Mouse (Mus musculus) CH12.LX (cell line): ENCODE data around the gene Ercc4. TPM values are rescaled to one million over a fixed set of nuclear protein-coding genes. Genes with fewer than 3 reads are reported as not detected.

Experiments
- DNase-seq: peaks from one replicate; pipeline ENCODE4 v3.0.0-alpha.2; 2013; ENCODE audit errors: extremely low read depth
- H3K27ac ChIP-seq: 2 replicates; pipeline ENCODE4 v1.5.1; 2012; ENCODE audit warnings: low read depth, mild to moderate bottlenecking, control low read depth, moderate library complexity; ENCODE audit not compliant: insufficient read depth
- H3K27me3 ChIP-seq: replicated peaks from 2 replicates; pipeline ENCODE3; 2012; ENCODE audit warnings: inconsistent platforms
- H3K36me3 ChIP-seq, 2 experiments: replicated peaks in 1 of 2; 2 replicates each; pipeline versions ENCODE3 to v1.6.1; 2012; ENCODE audit warnings: inconsistent platforms in 1 of 2, low read length in 1 of 2, mild to moderate bottlenecking in 1 of 2, mixed read lengths in 1 of 2, moderate library complexity in 1 of 2; ENCODE audit not compliant: control insufficient read depth in 1 of 2, insufficient read depth in 1 of 2
- H3K4me1 ChIP-seq, 2 experiments: 2 replicates each; pipeline ENCODE4 v1.6.1; 2012; ENCODE audit warnings: inconsistent platforms in 1 of 2, moderate library complexity in 1 of 2; ENCODE audit not compliant: insufficient read depth in 2 of 2, control insufficient read depth in 1 of 2
- H3K4me2 ChIP-seq: 2 replicates; pipeline ENCODE4 v1.6.1; 2012; ENCODE audit warnings: low read depth, mild to moderate bottlenecking, control low read depth; ENCODE audit not compliant: poor library complexity, insufficient read depth, severe bottlenecking
- H3K4me3 ChIP-seq, 3 experiments: fragments of 150-350 bp in 1 of 3; sonication (generic) in 1 of 3; replicated peaks in 1 of 3; 2 replicates each; pipeline versions ENCODE3 to v1.5.1; 2011 to 2012; ENCODE audit warnings: low read depth in 2 of 3, low read length in 2 of 3, mild to moderate bottlenecking in 2 of 3, moderate library complexity in 2 of 3, control low read depth in 1 of 3, improper control_type of control experiment in 1 of 3, inconsistent platforms in 1 of 3, mixed read lengths in 1 of 3; ENCODE audit not compliant: poor library complexity in 1 of 3
- H3K79me2 ChIP-seq: replicated peaks from 2 replicates; pipeline ENCODE4 v1.6.1; 2012; ENCODE audit warnings: mild to moderate bottlenecking, moderate library complexity; ENCODE audit not compliant: control insufficient read depth, poor library complexity, insufficient read depth, severe bottlenecking; ENCODE audit errors: extremely low read depth
- H3K9ac ChIP-seq: 2 replicates; pipeline ENCODE4 v1.6.1; 2012; ENCODE audit warnings: low read depth, mild to moderate bottlenecking, control low read depth, moderate library complexity; ENCODE audit not compliant: insufficient read depth
- H3K9me3 ChIP-seq: replicated peaks from 2 replicates; pipeline ENCODE3; 2012; ENCODE audit warnings: low read length, inconsistent platforms, mixed read lengths
- BHLHE40 ChIP-seq: IDR thresholded peaks from 2 replicates; pipeline ENCODE4 v1.6.1; 2011; ENCODE audit warnings: mild to moderate bottlenecking, low read depth, low read length, improper control_type of control experiment
- CHD1 ChIP-seq: IDR thresholded peaks from 2 replicates; pipeline ENCODE4 v1.6.1; 2012; ENCODE audit warnings: low read depth, low read length, improper control_type of control experiment, inconsistent platforms
- CHD2 ChIP-seq: IDR thresholded peaks from 2 replicates; pipeline ENCODE4 v1.6.1; 2011; ENCODE audit warnings: low read length, improper control_type of control experiment
- CTCF ChIP-seq, 2 experiments: IDR thresholded peaks in 1 of 2; conservative IDR thresholded peaks in 1 of 2; 2 replicates each; pipeline ENCODE4 v1.5.1; 2011 to 2012; ENCODE audit warnings: low read depth in 2 of 2, low read length in 2 of 2, improper control_type of control experiment in 1 of 2, inconsistent platforms in 1 of 2, mild to moderate bottlenecking in 1 of 2, moderate library complexity in 1 of 2
- E2F4 ChIP-seq: IDR thresholded peaks from 2 replicates; pipeline ENCODE4 v1.6.1; 2011; ENCODE audit warnings: low read depth, low read length, improper control_type of control experiment; ENCODE audit not compliant: insufficient replicate concordance
- GABPA ChIP-seq: IDR thresholded peaks from 2 replicates; pipeline ENCODE4 v1.6.1; 2012; ENCODE audit warnings: low read depth, low read length, improper control_type of control experiment, inconsistent platforms; ENCODE audit not compliant: insufficient replicate concordance
- IRF4 ChIP-seq: IDR thresholded peaks from 2 replicates; pipeline ENCODE4 v1.6.1; 2014; ENCODE audit warnings: low read depth, mild to moderate bottlenecking, inconsistent platforms, low read length, improper control_type of control experiment
- MXI1 ChIP-seq: IDR thresholded peaks from 2 replicates; pipeline ENCODE4 v1.6.1; 2011; ENCODE audit warnings: mild to moderate bottlenecking, low read depth, low read length, improper control_type of control experiment
- MYC ChIP-seq: IDR thresholded peaks from 2 replicates; pipeline ENCODE4 v1.6.1; 2011; ENCODE audit warnings: low read depth, mild to moderate bottlenecking, improper control_type of control experiment, low read length
- NRF1 ChIP-seq: IDR thresholded peaks from 2 replicates; pipeline ENCODE4 v1.6.1; 2014; ENCODE audit warnings: low read depth, mild to moderate bottlenecking, inconsistent platforms, low read length, improper control_type of control experiment, moderate library complexity
- POLR2A ChIP-seq: IDR thresholded peaks from 2 replicates; pipeline ENCODE4 v1.6.1; 2011; ENCODE audit warnings: low read depth, mild to moderate bottlenecking, improper control_type of control experiment, low read length
- RAD21 ChIP-seq: IDR thresholded peaks from 2 replicates; pipeline ENCODE4 v1.6.1; 2011; ENCODE audit warnings: low read depth, mild to moderate bottlenecking, low read length, improper control_type of control experiment, moderate library complexity
- RCOR1 ChIP-seq: conservative IDR thresholded peaks from 2 replicates; pipeline ENCODE4 v1.6.1; 2012; ENCODE audit warnings: low read depth, mild to moderate bottlenecking, inconsistent platforms, low read length, improper control_type of control experiment
- SMC3 ChIP-seq: IDR thresholded peaks from 2 replicates; pipeline ENCODE4 v1.6.1; 2011; ENCODE audit warnings: low read depth, low read length, improper control_type of control experiment
- TBP ChIP-seq: conservative IDR thresholded peaks from 2 replicates; pipeline ENCODE4 v1.6.1; 2011; ENCODE audit warnings: low read depth, low read length, improper control_type of control experiment
- USF1 ChIP-seq: IDR thresholded peaks from 2 replicates; pipeline ENCODE4 v1.6.1; 2014; ENCODE audit warnings: low read depth, mild to moderate bottlenecking, inconsistent platforms, low read length, improper control_type of control experiment
- ZNF384 ChIP-seq: IDR thresholded peaks from 2 replicates; pipeline ENCODE4 v1.6.1; 2012; ENCODE audit warnings: low read depth, low read length, improper control_type of control experiment, inconsistent platforms
- dilution Hi-C: fragments of 300-500 bp; cut with MboI; formaldehyde crosslinking; loops from 2 replicates; pipeline ENCODE4 v1.14.3; 2020; ENCODE audit warnings: low sequenced_read_pairs; ENCODE audit not compliant: extremely low pct_unique_long_range_greater_than_20kb, extremely low pct_ligation_motif_present
- in situ Hi-C: fragments of 300-500 bp; cut with MboI; formaldehyde crosslinking; loops from 3 replicates; pipeline ENCODE4 v1.14.3; 2019; ENCODE audit warnings: low sequenced_read_pairs, low pct_ligation_motif_present, low pct_unique_long_range_greater_than_20kb, mixed read lengths
- polyA plus RNA-seq: library from polyadenylated mRNA; unstranded; fragments of >175 nt; gene quantifications from 2 replicates; pipeline ENCODE4 v1.2.1, GENCODE M21; 2012; ENCODE audit warnings: low read depth; ENCODE audit not compliant: insufficient read length
- total RNA-seq, 2 experiments: library from RNA; depleted of rRNA; stranded (reverse); fragments of 300-350 nt in 1 of 2; fragments of >200 nt in 1 of 2; gene quantifications; 2 replicates each; pipeline ENCODE4 v1.2.3; 2012 to 2014

Gene Ercc4
- total and polyA plus RNA-seq, 3 experiments, result 10.1 to 23.3 (median 16.6) TPM

- in situ Hi-C loops, result no loop called here
- Histone ChIP-seq H3K79me2 (no peaks in the 10 kb centered on the region), H3K9ac (no peak overlapping the region), H3K4me1 (no peaks in the 10 kb centered on the region), H3K36me3 (no peaks in the 10 kb centered on the region), H3K9me3 (no peaks in the 10 kb centered on the region), H3K27ac (no peak overlapping the region), H3K4me2 (no peak overlapping the region), H3K27me3 (peaks cover 18% of the 10 kb centered on the region), H3K4me3 (no peak overlapping the region)
- peak; percentile 39 for DNase-seq
- TF ChIP-seq CTCF (conservative IDR thresholded peaks at IDR 0.05 in 1 of 2, IDR thresholded peaks at IDR 0.05 in 1 of 2; ENCODE audit: low read depth in 2 of 2, low read length in 2 of 2) (peak in 1 of 2 experiments; percentile 53; a peak in 2 of 4 replicates), ZNF384 (peak; percentile 91), GABPA (no peak), RAD21 (peak; percentile 55), NRF1 (no peak)
- dilution Hi-C loops, result no loop called here
Observed at GRCm38 (mm10) chr16:13080161-13080560, 29.3 kb upstream of the Ercc4 start.

DNA sequence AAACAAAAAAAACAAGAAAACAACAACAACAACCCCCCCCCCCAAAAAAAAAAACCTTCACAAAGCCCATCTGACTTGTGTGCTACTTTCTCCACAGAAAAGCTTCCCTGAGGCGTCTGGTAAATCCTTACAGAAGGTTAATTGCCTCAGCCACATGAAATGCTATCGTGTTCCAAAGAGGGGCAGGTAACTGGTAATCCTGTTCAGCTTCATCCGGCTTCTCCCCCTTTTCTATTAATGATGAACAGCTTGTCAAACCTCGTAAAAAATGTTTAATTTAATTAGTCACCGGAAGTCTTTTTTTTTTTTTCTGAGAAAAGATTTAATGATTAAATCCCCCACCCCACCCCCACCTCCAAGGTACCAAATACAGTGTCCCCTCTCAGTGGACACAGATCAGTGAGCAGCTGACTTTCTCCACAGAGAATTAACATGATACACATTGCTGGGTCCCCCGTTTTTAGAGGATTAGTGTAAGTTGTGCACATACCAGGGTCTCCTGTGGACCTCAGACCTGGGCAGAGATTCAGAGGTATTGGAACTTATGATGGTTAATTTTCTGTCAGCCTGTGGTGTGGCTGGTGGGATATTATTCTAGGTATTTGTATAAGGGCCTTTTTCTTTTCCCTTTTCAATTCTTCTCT, 26.2 kb upstream of the Ercc4 start:
- in situ Hi-C loops (no loop called here), dilution Hi-C loops (no loop called here)
- Histone ChIP-seq H3K36me3 (no peaks in the 10 kb centered on the region), H3K79me2 (no peaks in the 10 kb centered on the region), H3K27me3 (peaks cover 23% of the 10 kb centered on the region), H3K9me3 (no peaks in the 10 kb centered on the region)
- no peak for TF ChIP-seq USF1
- no peak for TF ChIP-seq MXI1
- no peak for TF ChIP-seq CHD2
- TF ChIP-seq TBP, result no peak
- TF ChIP-seq RCOR1, result no peak
- TF ChIP-seq E2F4, result no peak
- TF ChIP-seq, all 38 proteins: peak for 0
- H3K27ac ChIP-seq, result no peak overlapping the region
- DNase-seq, result no peak
- H3K4me2 ChIP-seq, result no peak overlapping the region
- H3K4me3 ChIP-seq, result no peak overlapping the region
- H3K9ac ChIP-seq, result no peak overlapping the region
- no peaks in the 10 kb centered on the region for H3K4me1 ChIP-seq

- Histone ChIP-seq H3K27me3 (no peaks in the 10 kb centered on the region), H3K27ac (no peak overlapping the region), H3K9me3 (peaks cover 3% of the 10 kb centered on the region), H3K4me3 (no peak overlapping the region), H3K36me3 (peaks cover 12 to 20% of the 10 kb centered on the region in 2 experiments), H3K9ac (peak overlapping the region; percentile 87; the same call in 1 of the 2 replicates)
- in situ Hi-C loops, result no loop called here
- TF ChIP-seq E2F4 (no peak), MYC (no peak), SMC3 (no peak), GABPA (no peak), CHD1 (no peak), BHLHE40 (no peak), POLR2A (no peak), CHD2 (no peak), IRF4 (no peak), RAD21 (no peak)
- TF ChIP-seq, all 38 proteins: peak for 0
- Histone ChIP-seq H3K4me1 (peaks cover 9 to 36% of the 10 kb centered on the region in 2 experiments), H3K79me2 (peaks cover 4% of the 10 kb centered on the region), H3K4me2 (peak overlapping the region; percentile 97)
- DNase-seq, result no peak
- dilution Hi-C loops, result no loop called here
Observed at GRCm38 (mm10) chr16:13108356-13108755, 1.1 kb upstream of the Ercc4 start.
